ENCODE assay signal across 42 mouse cellular contexts in the genomic region with DNA sequence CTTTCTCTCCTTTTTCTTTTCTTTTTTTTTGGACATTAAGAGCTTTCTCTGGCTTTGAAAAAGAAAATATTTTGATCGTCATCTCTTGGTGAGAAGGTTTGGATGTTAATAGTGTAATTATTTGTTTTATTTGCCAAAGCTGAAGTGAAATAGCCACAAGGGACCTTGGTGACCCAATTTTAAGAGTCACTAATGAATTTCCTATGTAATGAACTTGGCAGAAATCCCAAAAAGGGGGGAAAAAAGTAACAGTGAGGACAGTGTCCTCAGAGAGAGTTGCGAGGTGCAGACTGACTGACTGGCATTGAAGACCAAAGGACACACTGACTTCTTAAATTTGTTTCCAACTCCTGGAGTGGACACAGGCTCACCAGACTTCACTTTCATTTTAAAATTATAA. TPM values are rescaled to one million over a fixed set of nuclear protein-coding genes. Genes with fewer than 3 reads are reported as not detected.
"Had no signal": no experiment of that assay in that cellular context is flagged by ENCODE, and none has a peak within 500 bp of the region (broad histone marks: within the 10 kb centered on the region; RNA-seq: fewer than 3 reads in every experiment).

A gene (minus strand): TSS at position 101 of the 400 bp plus-strand sequence.

- H3K27me3 ChIP-seq: heart, embryonic 13.5 days; heart, embryonic 15.5 days; kidney, embryonic 15.5 days; limb, embryonic 12.5 days; liver, embryonic 13.5 days; liver, embryonic 15.5 days had no signal

- H3K4me3 ChIP-seq: heart, adult 2 months; heart, embryonic 13.5 days; heart, embryonic 15.5 days; kidney, embryonic 15.5 days; left cerebral cortex, adult 2 months; limb, embryonic 10.5 days; limb, embryonic 12.5 days; liver, embryonic 13.5 days; liver, embryonic 15.5 days had no signal

- ATAC-seq: hindbrain, embryonic 16.5 days; intestine, embryonic 16.5 days had no signal

- H3K36me3 ChIP-seq: heart, embryonic 13.5 days; heart, embryonic 15.5 days; kidney, embryonic 15.5 days; limb, embryonic 10.5 days; limb, embryonic 12.5 days; liver, embryonic 13.5 days; liver, embryonic 15.5 days had no signal

- H3K9me3 ChIP-seq: heart, embryonic 13.5 days; heart, embryonic 15.5 days; kidney, embryonic 15.5 days; limb, embryonic 10.5 days; limb, embryonic 12.5 days; liver, embryonic 13.5 days; liver, embryonic 15.5 days had no signal

- H3K4me1 ChIP-seq: heart, embryonic 13.5 days; heart, embryonic 15.5 days; kidney, embryonic 15.5 days; limb, embryonic 10.5 days; limb, embryonic 12.5 days; liver, embryonic 13.5 days; liver, embryonic 15.5 days had no signal

- H3K4me2 ChIP-seq: heart, embryonic 11.5 days; heart, embryonic 13.5 days; heart, embryonic 15.5 days; hindbrain, embryonic 14.5 days; kidney, embryonic 15.5 days; limb, embryonic 12.5 days; liver, embryonic 11.5 days; liver, embryonic 13.5 days; liver, embryonic 15.5 days had no signal

- DNase-seq: gastrocnemius, postnatal 14 days; gastrocnemius, postnatal 36 days; heart, adult 11 months; heart, adult 2 months; heart, postnatal 14 days; heart, postnatal 36 days; kidney, adult 11 months; kidney, adult 2 months; kidney, adult 9 months; kidney, postnatal 14 days; kidney, postnatal 36 days; layer of hippocampus, adult 9-11 months; layer of hippocampus, postnatal 36 days; liver; liver, embryonic 13.5 days had no signal

- H3K27ac ChIP-seq: heart, adult 2 months; heart, embryonic 13.5 days; heart, embryonic 15.5 days; hindbrain, embryonic 14.5 days; kidney, embryonic 15.5 days; kidney, postnatal 0 days; left cerebral cortex, adult 2 months; limb, embryonic 10.5 days; limb, embryonic 12.5 days; liver, embryonic 13.5 days; liver, embryonic 15.5 days had no signal

- H3K9ac ChIP-seq: heart, embryonic 13.5 days; heart, embryonic 15.5 days; hindbrain, embryonic 14.5 days; kidney, embryonic 15.5 days; limb, embryonic 12.5 days; liver, embryonic 13.5 days; liver, embryonic 15.5 days had no signal

RNA-seq across cellular contexts. Expression of the gene that starts here (rescaled TPM):
- total RNA-seq: gastrocnemius, adult 18-20 months; gastrocnemius, adult 8-10 months; gastrocnemius, postnatal 14 days; gastrocnemius, postnatal 36 days; heart, adult 2 months; heart, postnatal 14 days; heart, postnatal 36 days; hematopoietic stem cell, adult 5-6 weeks; layer of hippocampus, adult 18-20 months; layer of hippocampus, adult 8-10 months; layer of hippocampus, postnatal 14 days; layer of hippocampus, postnatal 36 days; left cerebral cortex, adult 2 months; left cerebral cortex, postnatal 14 days; left cerebral cortex, postnatal 36 days had no signal
- polyA plus RNA-seq: gonadal fat pad, adult 2 months; heart, adult 2 months; heart, embryonic 11.5 days; heart, embryonic 13.5 days; heart, embryonic 15.5 days; heart, postnatal 0 days; hindbrain, embryonic 11.5 days; hindbrain, embryonic 14.5 days; hindbrain, embryonic 16.5 days; intestine, embryonic 14.5 days; intestine, embryonic 16.5 days; kidney, adult 2 months; kidney, embryonic 15.5 days; kidney, postnatal 0 days; large intestine, adult 2 months; limb, embryonic 10.5 days; limb, embryonic 12.5 days; limb, embryonic 14.5 days; liver, embryonic 11.5 days; liver, embryonic 13.5 days; liver, embryonic 15.5 days had no signal
